Mouse (Mus musculus) liver, postnatal 0 days (tissue): Measurements from ENCODE around the gene Rorb. TPM values are rescaled to one million over a fixed set of nuclear protein-coding genes. Genes with fewer than 3 reads are reported as not detected.

Experiments used
- ATAC-seq: fragments of 200-750 bp; cut with Nextera tagmentation; 2 replicates; pipeline ENCODE4 v1.8.0; 2017; ENCODE audit warnings: mild to moderate bottlenecking, moderate library complexity
- DNase-seq: peaks from one replicate; pipeline ENCODE4 v3.0.0-alpha.2; 2016
- H3K27ac ChIP-seq: fragments of 300-500 bp; sonication (generic); 2 replicates; pipeline ENCODE4 v1.5.1; 2014; ENCODE audit warnings: antibody characterized with exemption, moderate library complexity, mild to moderate bottlenecking, low read depth
- H3K27me3 ChIP-seq: fragments of 300-500 bp; sonication (generic); 2 replicates; pipeline ENCODE4 v1.6.1; 2014; ENCODE audit warnings: low read length, control low read depth, mixed read lengths; ENCODE audit not compliant: insufficient read depth
- H3K36me3 ChIP-seq: fragments of 300-500 bp; sonication (generic); replicated peaks from 2 replicates; pipeline ENCODE4 v1.6.1; 2014; ENCODE audit warnings: mild to moderate bottlenecking, control low read depth, low read length, moderate library complexity, mixed read lengths; ENCODE audit not compliant: insufficient read depth
- H3K4me1 ChIP-seq: fragments of 300-500 bp; sonication (generic); 2 replicates; pipeline ENCODE4 v1.6.1; 2014; ENCODE audit warnings: antibody characterized with exemption, mild to moderate bottlenecking, control low read depth; ENCODE audit not compliant: insufficient read depth
- H3K4me2 ChIP-seq: fragments of 300-500 bp; sonication (generic); 2 replicates; pipeline ENCODE4 v1.6.1; 2014; ENCODE audit warnings: low read depth, mild to moderate bottlenecking, low read length, moderate library complexity, mixed read lengths
- H3K4me3 ChIP-seq: fragments of 300-500 bp; sonication (generic); 2 replicates; pipeline ENCODE4 v1.5.1; 2014; ENCODE audit warnings: low read depth, low read length
- H3K9ac ChIP-seq: fragments of 300-500 bp; sonication (generic); replicated peaks from 2 replicates; pipeline ENCODE4 v1.6.1; 2014; ENCODE audit warnings: mild to moderate bottlenecking, moderate library complexity
- H3K9me3 ChIP-seq: fragments of 300-500 bp; sonication (generic); 2 replicates; pipeline ENCODE4 v1.6.1; 2016; ENCODE audit warnings: mild to moderate bottlenecking, control low read depth, low read length, mixed read lengths
- CTCF ChIP-seq: sonication (generic); IDR thresholded peaks from 2 replicates; pipeline ENCODE4 v1.5.1; 2016; ENCODE audit warnings: antibody characterized with exemption, low read depth
- EP300 ChIP-seq: IDR thresholded peaks from 2 replicates; pipeline ENCODE4 v1.6.1; 2016; ENCODE audit warnings: antibody characterized with exemption, low read depth, mild to moderate bottlenecking
- WGBS: fragments of 180-500 bp; shearing (Covaris S2); extraction: QIAGEN DNeasy Blood & Tissue Kit; methylation state at CpG from one replicate; pipeline ENCODE4 v1.1.7; 2014; ENCODE audit not compliant: insufficient replicate concordance; 5-methylcytosine and 5-hydroxymethylcytosine counted together
- polyA plus RNA-seq: library from polyadenylated mRNA; unstranded; fragments of >200 nt; fragmentation: Nextera tagmentation; extraction: Ambion mirVana; gene quantifications from 2 replicates; pipeline ENCODE4 v1.2.1, GENCODE M21; 2015

Gene Rorb
- polyA plus RNA-seq, 1 experiment from 2014 or later = not detected

DNA sequence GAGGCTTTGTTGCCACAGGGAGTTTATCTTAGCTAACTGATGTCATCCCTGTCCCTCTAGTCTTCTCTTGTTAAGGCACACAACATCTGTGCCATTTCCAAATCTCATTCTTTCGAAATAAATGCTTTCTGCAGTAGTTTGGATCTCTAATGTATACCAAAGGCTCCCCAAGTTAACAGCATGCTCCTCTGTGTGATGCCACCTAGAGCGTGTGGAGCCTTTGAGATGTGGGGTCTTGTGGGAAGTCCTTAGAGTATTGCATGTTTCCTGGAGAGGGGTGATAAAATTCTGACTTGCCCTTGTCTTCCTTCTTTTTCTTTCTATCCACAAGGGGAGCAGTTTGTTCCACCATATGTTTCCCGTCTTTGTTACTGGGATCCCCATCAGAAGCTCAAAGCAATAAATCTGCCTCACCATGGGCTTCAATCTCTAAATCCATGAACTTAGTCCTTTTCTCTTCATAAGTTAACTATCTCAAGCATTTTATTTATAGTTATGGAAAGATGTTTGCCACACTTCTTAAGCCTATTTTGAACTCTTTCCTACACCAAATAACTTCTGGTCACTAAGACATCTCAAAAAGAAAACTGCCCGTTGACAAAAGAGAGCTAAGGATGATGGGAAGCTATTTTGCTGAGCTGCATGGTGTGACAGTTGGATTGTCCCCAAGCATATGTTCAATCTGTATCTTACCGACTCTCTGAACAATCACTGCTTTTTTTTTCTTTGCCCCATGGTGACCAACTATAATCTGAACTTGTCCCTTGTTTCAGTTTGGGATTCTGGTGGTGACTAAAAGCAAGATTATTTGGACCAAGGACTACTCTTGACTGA lies 76.3 kb downstream of the Rorb start:
- no peaks in the 10 kb centered on the region for H3K36me3 ChIP-seq
- H3K4me2 ChIP-seq = no peak overlapping the region
- no peaks in the 10 kb centered on the region for H3K4me1 ChIP-seq
- no peak overlapping the region for H3K4me3 ChIP-seq
- no peaks in the 10 kb centered on the region for H3K27me3 ChIP-seq
- H3K27ac ChIP-seq = no peak overlapping the region
- WGBS = 55% methylated on average over 5 of the region's 5 CpGs
- DNase-seq (no peak), ATAC-seq (no peak)
- no peaks in the 10 kb centered on the region for H3K9me3 ChIP-seq
- no peak overlapping the region for H3K9ac ChIP-seq
- TF ChIP-seq CTCF (no peak), EP300 (no peak)

GRCm38 (mm10) chr19:19033974-19034373 lies 77.0 kb downstream of the Rorb start:
- Histone ChIP-seq H3K27me3 (no peaks in the 10 kb centered on the region), H3K27ac (no peak overlapping the region), H3K9ac (no peak overlapping the region), H3K4me1 (no peaks in the 10 kb centered on the region), H3K4me2 (no peak overlapping the region), H3K9me3 (no peaks in the 10 kb centered on the region), H3K4me3 (no peak overlapping the region), H3K36me3 (no peaks in the 10 kb centered on the region)
- WGBS = 70% methylated on average over 3 of the region's 3 CpGs
- DNase-seq = no peak
- ATAC-seq = no peak
- TF ChIP-seq EP300 (no peak), CTCF (no peak)

GRCm38 (mm10) chr19:19005144-19005543 lies 105.9 kb downstream of the Rorb start:
- Histone ChIP-seq H3K36me3 (no peaks in the 10 kb centered on the region), H3K27ac (no peak overlapping the region), H3K4me2 (no peak overlapping the region), H3K27me3 (no peaks in the 10 kb centered on the region), H3K4me3 (no peak overlapping the region), H3K9me3 (no peaks in the 10 kb centered on the region), H3K4me1 (no peaks in the 10 kb centered on the region), H3K9ac (no peak overlapping the region)
- ATAC-seq (no peak), DNase-seq (no peak)
- WGBS = 68% methylated on average over 6 of the region's 6 CpGs
- TF ChIP-seq CTCF (no peak), EP300 (no peak)

DNA sequence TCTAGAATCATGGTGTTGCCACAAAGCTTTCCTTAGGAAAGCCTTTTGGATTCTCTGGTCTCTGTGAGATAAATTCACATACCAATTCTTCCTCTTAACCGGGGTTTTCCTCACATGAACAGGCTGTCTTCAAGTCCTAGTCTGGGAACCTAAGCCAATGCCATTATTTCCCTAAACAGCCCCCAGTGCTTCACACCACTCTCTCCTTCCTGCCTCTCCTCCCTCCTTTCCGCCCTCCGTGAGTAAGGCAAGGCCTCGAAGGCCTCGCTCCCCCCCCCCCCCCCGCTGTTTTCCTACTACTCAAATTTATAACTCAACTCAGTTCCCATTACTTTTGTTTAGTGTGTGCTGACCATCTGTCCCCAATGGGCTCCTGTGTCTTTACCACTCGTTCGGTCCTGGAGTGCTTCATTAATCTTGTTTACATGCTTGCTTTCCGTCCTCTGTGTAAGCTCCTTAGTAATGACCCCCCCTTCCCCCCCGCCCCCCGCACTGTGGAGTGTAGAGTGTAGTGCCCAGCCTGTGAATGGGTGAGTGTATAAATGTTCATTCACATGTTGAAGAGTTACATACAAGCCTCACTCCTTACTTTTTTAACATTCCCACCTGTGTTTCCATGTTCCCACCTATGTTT lies 106.9 kb downstream of the Rorb start:
- TF ChIP-seq EP300 = no peak
- no peak for TF ChIP-seq CTCF
- no peaks in the 10 kb centered on the region for H3K4me1 ChIP-seq
- no peak overlapping the region for H3K9ac ChIP-seq
- H3K4me2 ChIP-seq = no peak overlapping the region
- WGBS = 54% methylated on average over 11 of the region's 11 CpGs
- ATAC-seq (no peak), DNase-seq (no peak)
- H3K9me3 ChIP-seq = no peaks in the 10 kb centered on the region
- H3K4me3 ChIP-seq = no peak overlapping the region
- H3K27me3 ChIP-seq = no peaks in the 10 kb centered on the region
- H3K36me3 ChIP-seq = no peaks in the 10 kb centered on the region
- no peak overlapping the region for H3K27ac ChIP-seq

DNA sequence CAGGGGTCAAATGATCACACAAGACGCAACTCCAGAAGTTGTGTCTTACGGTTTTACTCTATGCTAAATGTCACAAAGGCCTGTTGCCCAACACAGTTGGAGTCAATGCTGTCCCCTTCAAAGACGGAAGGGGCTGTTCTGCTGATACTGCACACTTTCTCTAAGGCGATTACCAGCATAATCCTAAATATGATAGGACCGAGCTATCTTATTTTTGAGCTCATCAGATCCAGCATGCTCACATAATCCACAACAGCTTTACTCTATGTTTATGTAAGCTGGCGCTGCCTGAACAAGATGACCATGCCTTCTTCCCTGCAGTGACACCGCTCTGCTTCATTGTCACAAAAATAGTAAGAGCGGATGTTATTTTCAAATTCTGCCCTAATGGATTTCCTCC lies 112.0 kb downstream of the Rorb start:
- Histone ChIP-seq H3K9me3 (no peaks in the 10 kb centered on the region), H3K4me1 (no peaks in the 10 kb centered on the region), H3K27ac (no peak overlapping the region), H3K4me3 (no peak overlapping the region), H3K36me3 (no peaks in the 10 kb centered on the region), H3K4me2 (no peak overlapping the region), H3K27me3 (no peaks in the 10 kb centered on the region), H3K9ac (no peak overlapping the region)
- 71% methylated on average over 8 of the region's 8 CpGs for WGBS
- TF ChIP-seq CTCF (no peak), EP300 (no peak)
- DNase-seq (no peak), ATAC-seq (no peak)

DNA sequence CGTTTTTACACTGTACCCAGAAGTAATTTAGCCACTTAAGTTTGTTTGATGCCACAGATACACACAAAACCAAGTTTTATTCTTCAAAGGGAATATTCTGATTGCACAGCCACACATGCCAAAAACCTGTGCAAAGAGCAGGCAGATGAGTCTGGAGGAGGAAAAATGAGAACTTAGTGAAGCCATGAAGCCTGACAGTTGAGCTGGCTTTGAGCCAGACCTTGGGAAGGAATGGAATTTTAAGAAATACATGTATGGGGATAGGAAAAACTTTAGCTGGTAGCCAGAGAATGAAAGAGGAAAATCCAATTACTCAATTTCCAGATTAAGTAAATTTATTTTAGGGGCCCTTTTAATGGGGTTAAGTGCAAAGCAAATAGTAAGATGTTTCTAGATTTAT lies 113.3 kb downstream of the Rorb start:
- Histone ChIP-seq H3K27me3 (no peaks in the 10 kb centered on the region), H3K36me3 (no peaks in the 10 kb centered on the region), H3K4me2 (no peak overlapping the region), H3K9me3 (no peaks in the 10 kb centered on the region), H3K4me1 (no peaks in the 10 kb centered on the region), H3K9ac (no peak overlapping the region), H3K27ac (no peak overlapping the region), H3K4me3 (no peak overlapping the region)
- 31% methylated on average over 1 of the region's 1 CpGs for WGBS
- TF ChIP-seq EP300 = no peak
- TF ChIP-seq CTCF = no peak
- no peak for DNase-seq
- ATAC-seq = no peak
